Mouse (Mus musculus) forebrain, postnatal 0 days (tissue): ENCODE data around the gene Ppfia4. TPM values are rescaled to one million over a fixed set of nuclear protein-coding genes. Genes with fewer than 3 reads are reported as not detected.

ENCODE experiments used
- ATAC-seq: fragments of 200-750 bp; cut with Nextera tagmentation; 2 replicates; pipeline ENCODE4 v1.8.0; 2017; ENCODE audit warnings: mild to moderate bottlenecking, moderate library complexity
- DNase-seq: peaks from one replicate; pipeline ENCODE4 v3.0.0-alpha.2; 2015
- H3K27ac ChIP-seq: fragments of 300-500 bp; sonication (generic); 2 replicates; pipeline ENCODE4 v1.5.1; 2014; ENCODE audit warnings: low read depth, mild to moderate bottlenecking, antibody characterized with exemption, low read length, moderate library complexity, mixed read lengths
- H3K27me3 ChIP-seq: fragments of 300-500 bp; sonication (generic); 2 replicates; pipeline ENCODE4 v1.6.1; 2014; ENCODE audit warnings: mild to moderate bottlenecking, low read length, mixed read lengths; ENCODE audit not compliant: insufficient read depth
- H3K36me3 ChIP-seq: fragments of 300-500 bp; sonication (generic); 2 replicates; pipeline ENCODE4 v1.6.1; 2014; ENCODE audit warnings: mild to moderate bottlenecking, moderate library complexity; ENCODE audit not compliant: insufficient read depth
- H3K4me1 ChIP-seq: fragments of 300-500 bp; sonication (generic); 2 replicates; pipeline ENCODE4 v1.6.1; 2014; ENCODE audit warnings: antibody characterized with exemption; ENCODE audit not compliant: insufficient read depth
- H3K4me2 ChIP-seq: fragments of 300-500 bp; sonication (generic); 2 replicates; pipeline ENCODE4 v1.6.1; 2014; ENCODE audit warnings: low read depth, mild to moderate bottlenecking, moderate library complexity
- H3K4me3 ChIP-seq: fragments of 300-500 bp; sonication (generic); 2 replicates; pipeline ENCODE4 v1.5.1; 2014; ENCODE audit warnings: low read depth, low read length, mixed read lengths
- H3K9ac ChIP-seq: fragments of 300-500 bp; sonication (generic); 2 replicates; pipeline ENCODE4 v1.6.1; 2014; ENCODE audit warnings: mild to moderate bottlenecking
- H3K9me3 ChIP-seq: fragments of 300-500 bp; sonication (generic); 2 replicates; pipeline ENCODE4 v1.6.1; 2016; ENCODE audit warnings: low read length
- CTCF ChIP-seq: sonication (generic); IDR thresholded peaks from 2 replicates; pipeline ENCODE4 v1.5.1; 2016; ENCODE audit warnings: antibody characterized with exemption, control low read depth, low read depth
- WGBS: fragments of 180-500 bp; shearing (Covaris S2); extraction: QIAGEN DNeasy Blood & Tissue Kit; methylation state at CpG from one replicate; pipeline ENCODE4 v1.1.7; 2014; 5-methylcytosine and 5-hydroxymethylcytosine counted together
- polyA plus RNA-seq: library from polyadenylated mRNA; unstranded; fragments of >200 nt; fragmentation: Nextera tagmentation; extraction: Ambion mirVana; gene quantifications from 2 replicates; pipeline ENCODE4 v1.2.1, GENCODE M21; 2015
- total RNA-seq: library from RNA; depleted of rRNA; stranded (reverse); fragments of >200 nt; gene quantifications from 2 replicates; pipeline ENCODE4 v1.2.3, GENCODE M21; 2014

Gene Ppfia4
- total and polyA plus RNA-seq, 2 experiments from 2014 or later = 17.5 to 31.9 TPM

DNA sequence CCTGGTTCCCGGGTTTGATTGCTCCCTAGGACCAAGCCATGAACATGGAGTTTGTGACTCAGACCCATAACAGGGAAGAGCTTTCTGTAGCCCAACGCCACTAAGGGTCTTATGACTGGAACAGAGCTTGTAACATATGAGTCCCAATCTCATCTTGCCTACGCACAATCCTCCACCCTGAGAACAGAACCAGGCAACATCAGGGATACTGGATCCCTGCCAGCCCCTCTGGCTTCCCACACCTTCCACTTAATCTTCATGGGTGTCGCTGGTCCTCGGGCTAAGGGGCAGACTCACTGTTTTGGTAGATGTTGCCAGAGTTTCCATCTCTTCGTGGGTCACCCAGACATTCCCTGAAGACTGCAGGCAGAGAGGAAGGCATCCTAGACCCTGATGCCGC is 21.0 kb downstream of the Ppfia4 start:
- no peaks in the 10 kb centered on the region for H3K4me1 ChIP-seq
- H3K4me3 ChIP-seq = no peak overlapping the region
- no peak for DNase-seq
- ATAC-seq = no peak
- no peak overlapping the region for H3K27ac ChIP-seq
- TF ChIP-seq CTCF = no peak
- no peaks in the 10 kb centered on the region for H3K27me3 ChIP-seq
- WGBS = 94% methylated on average over 7 of the region's 7 CpGs
- peaks cover 29% of the 10 kb centered on the region for H3K36me3 ChIP-seq
- no peak overlapping the region for H3K4me2 ChIP-seq
- H3K9me3 ChIP-seq = no peaks in the 10 kb centered on the region
- no peak overlapping the region for H3K9ac ChIP-seq

DNA sequence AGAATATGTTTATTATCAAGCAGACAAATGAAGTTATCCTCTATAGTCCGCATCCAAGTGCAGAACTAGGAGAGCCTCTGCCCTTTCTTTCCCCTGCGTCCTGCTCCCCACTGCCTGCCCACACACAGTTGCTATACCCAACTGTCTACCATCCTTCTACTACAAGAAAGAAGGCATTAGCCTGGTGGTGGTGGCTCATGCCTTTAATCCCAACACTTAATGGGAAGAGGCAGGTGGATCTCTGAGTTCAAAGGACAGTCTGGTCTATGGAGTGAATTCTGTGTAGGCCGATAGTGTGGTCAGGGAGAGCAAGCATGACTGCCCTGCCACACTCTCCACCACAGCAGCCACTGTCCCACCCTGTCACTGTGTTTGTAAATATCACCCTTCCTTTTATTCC is 22.0 kb downstream of the Ppfia4 start:
- ATAC-seq (no peak), DNase-seq (no peak)
- no peaks in the 10 kb centered on the region for H3K27me3 ChIP-seq
- H3K9me3 ChIP-seq = no peaks in the 10 kb centered on the region
- 92% methylated on average over 3 of the region's 3 CpGs for WGBS
- H3K4me1 ChIP-seq = no peaks in the 10 kb centered on the region
- no peak overlapping the region for H3K4me2 ChIP-seq
- peaks cover 21% of the 10 kb centered on the region for H3K36me3 ChIP-seq
- no peak for TF ChIP-seq CTCF
- no peak overlapping the region for H3K4me3 ChIP-seq
- H3K9ac ChIP-seq = no peak overlapping the region
- H3K27ac ChIP-seq = no peak overlapping the region

- DNase-seq (no peak), ATAC-seq (no peak)
- Histone ChIP-seq H3K4me1 (no peaks in the 10 kb centered on the region), H3K9me3 (no peaks in the 10 kb centered on the region), H3K27me3 (no peaks in the 10 kb centered on the region), H3K4me3 (no peak overlapping the region), H3K9ac (no peak overlapping the region), H3K27ac (no peak overlapping the region), H3K4me2 (no peak overlapping the region), H3K36me3 (peaks cover 21% of the 10 kb centered on the region)
- TF ChIP-seq CTCF = no peak
- WGBS = 80% methylated on average over 2 of the region's 2 CpGs
Measured at GRCm38 (mm10) chr1:134310291-134310690, 22.4 kb downstream of the Ppfia4 start.

DNA sequence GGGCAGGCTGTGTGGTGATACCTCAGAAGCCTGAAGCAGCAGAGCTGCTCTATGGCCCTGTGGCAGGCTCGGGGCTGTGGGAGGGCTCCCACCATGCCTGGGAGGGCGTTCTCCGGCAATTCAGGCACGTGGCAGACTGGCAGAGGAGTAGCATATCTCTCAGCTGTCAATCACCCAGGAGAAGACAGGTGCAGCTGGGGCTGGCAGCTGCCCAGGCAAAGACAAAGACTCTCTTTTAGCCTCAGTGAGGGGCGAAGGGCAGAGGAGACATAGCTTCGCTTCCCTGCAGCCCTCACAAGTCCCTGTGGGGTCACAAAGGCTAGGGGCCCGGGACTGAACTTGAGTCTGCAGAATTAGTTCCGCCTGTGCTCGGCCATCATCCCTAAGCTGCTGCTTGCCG is 25.3 kb downstream of the Ppfia4 start:
- no peaks in the 10 kb centered on the region for H3K27me3 ChIP-seq
- DNase-seq (no peak), ATAC-seq (no peak)
- no peak overlapping the region for H3K4me2 ChIP-seq
- H3K27ac ChIP-seq = no peak overlapping the region
- no peak for TF ChIP-seq CTCF
- H3K4me3 ChIP-seq = no peak overlapping the region
- H3K9ac ChIP-seq = no peak overlapping the region
- 37% methylated on average over 10 of the region's 10 CpGs for WGBS
- H3K9me3 ChIP-seq = no peaks in the 10 kb centered on the region
- no peaks in the 10 kb centered on the region for H3K4me1 ChIP-seq
- peaks cover 14% of the 10 kb centered on the region for H3K36me3 ChIP-seq

- no peak overlapping the region for H3K27ac ChIP-seq
- no peak overlapping the region for H3K4me3 ChIP-seq
- H3K4me2 ChIP-seq = no peak overlapping the region
- no peak for TF ChIP-seq CTCF
- H3K9ac ChIP-seq = no peak overlapping the region
- DNase-seq (no peak), ATAC-seq (no peak)
- H3K9me3 ChIP-seq = no peaks in the 10 kb centered on the region
- H3K27me3 ChIP-seq = peaks cover 3% of the 10 kb centered on the region; the same call in 1 of the 2 replicates
- 90% methylated on average over 9 of the region's 9 CpGs for WGBS
- H3K36me3 ChIP-seq = peaks cover 6% of the 10 kb centered on the region
- no peaks in the 10 kb centered on the region for H3K4me1 ChIP-seq
Measured at GRCm38 (mm10) chr1:134304940-134305339, 27.8 kb downstream of the Ppfia4 start.

DNA sequence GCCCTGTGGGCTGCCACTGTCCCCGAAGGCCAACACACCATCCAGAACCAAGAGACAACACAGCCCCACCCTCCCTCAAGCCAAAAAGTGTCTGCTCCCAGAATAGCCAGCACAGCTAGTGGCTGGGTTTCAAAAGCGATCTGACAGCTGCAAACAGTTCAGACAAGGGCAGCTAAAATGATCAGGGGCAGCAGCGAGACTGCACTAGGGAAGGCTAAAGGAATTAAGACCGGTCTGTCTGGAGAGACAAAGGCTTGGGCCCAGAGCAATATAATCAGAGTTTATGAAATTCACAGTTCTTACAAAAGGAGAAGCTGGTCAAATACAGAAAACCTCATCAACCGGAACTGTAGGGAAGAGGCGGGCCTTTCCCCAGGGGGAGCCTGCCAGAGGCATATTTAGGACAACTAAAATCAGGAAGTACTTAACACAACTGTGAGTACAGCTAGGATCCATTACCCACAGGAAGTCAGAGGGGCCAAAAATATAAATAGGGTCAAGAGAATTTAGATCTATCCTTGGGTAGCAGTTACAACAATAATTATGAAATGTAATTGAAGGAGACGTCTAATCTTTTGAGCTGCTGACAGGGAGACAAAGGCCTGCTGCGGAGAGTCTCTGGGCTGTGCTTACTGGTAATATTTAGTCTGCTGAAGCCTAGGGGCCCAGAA is 30.0 kb downstream of the Ppfia4 start:
- ATAC-seq (no peak), DNase-seq (no peak)
- peak overlapping the region; percentile 48; the same call in 1 of the 2 replicates for H3K27ac ChIP-seq

DNA sequence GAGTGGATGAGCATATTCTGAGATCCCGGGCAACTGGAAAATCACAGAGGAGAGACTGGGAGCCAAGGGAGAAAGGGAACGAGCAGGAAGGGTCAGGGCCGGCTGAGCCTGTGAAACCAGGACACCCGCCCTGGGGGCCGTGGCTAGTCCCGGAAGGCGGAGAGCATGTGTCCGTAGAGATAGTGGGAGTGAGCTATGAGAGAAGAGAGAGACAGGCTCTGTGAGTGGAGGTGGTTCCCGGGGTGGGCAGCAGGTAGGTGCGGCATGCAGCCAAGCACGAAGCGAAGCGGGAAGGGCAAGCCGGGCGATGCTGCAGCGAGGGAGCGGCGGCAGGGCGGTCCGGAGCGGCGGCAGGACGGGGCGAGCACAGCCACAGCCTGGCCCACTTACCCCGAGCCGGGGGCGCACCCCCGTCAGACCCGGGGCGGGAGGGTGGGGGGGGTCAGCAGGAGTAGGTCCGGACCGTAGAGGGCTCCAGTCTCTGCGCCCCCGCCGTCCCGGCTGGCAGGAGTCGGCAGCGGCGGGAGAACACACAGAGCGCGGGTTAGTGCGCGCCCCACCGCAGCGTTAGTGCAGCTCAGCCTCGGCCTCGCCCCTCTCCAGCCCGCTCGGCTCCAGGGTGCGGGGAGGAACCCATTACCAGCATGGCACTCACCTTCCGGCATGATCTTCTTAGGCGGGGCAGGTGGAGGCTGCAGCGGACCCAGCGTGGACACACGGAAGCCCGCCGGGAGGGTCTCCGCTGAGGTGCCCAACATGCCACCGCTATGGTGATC is 33.9 kb downstream of the Ppfia4 start:
- peaks cover 4% of the 10 kb centered on the region; the same call in 1 of the 2 replicates for H3K36me3 ChIP-seq
- H3K4me3 ChIP-seq = peak overlapping the region; percentile 39
- no peak for TF ChIP-seq CTCF
- 12% methylated on average over 40 of the region's 59 CpGs for WGBS
- peak overlapping the region; percentile 83 for H3K4me2 ChIP-seq
- H3K27me3 ChIP-seq = peaks cover 8% of the 10 kb centered on the region
- DNase-seq (peak; percentile 37), ATAC-seq (peak; percentile 72)
- H3K27ac ChIP-seq = no peak overlapping the region
- H3K4me1 ChIP-seq = peaks cover 6% of the 10 kb centered on the region; the same call in 1 of the 2 replicates
- H3K9ac ChIP-seq = peak overlapping the region; percentile 46
- H3K9me3 ChIP-seq = no peaks in the 10 kb centered on the region

More for the DNA sequence above, 30.0 kb downstream of the Ppfia4 start:
- Histone ChIP-seq H3K27me3 (peaks cover 8% of the 10 kb centered on the region), H3K4me3 (no peak overlapping the region), H3K36me3 (peaks cover 4% of the 10 kb centered on the region; the same call in 1 of the 2 replicates), H3K4me2 (no peak overlapping the region), H3K9me3 (no peaks in the 10 kb centered on the region), H3K9ac (no peak overlapping the region), H3K4me1 (peaks cover 6% of the 10 kb centered on the region; the same call in 1 of the 2 replicates)
- no peak for TF ChIP-seq CTCF
- WGBS = 28% methylated on average over 8 of the region's 8 CpGs
